Mouse (Mus musculus): ENCODE measurements around the gene Kif24. TPM values are rescaled to one million over a fixed set of nuclear protein-coding genes. Genes with fewer than 3 reads are reported as not detected.

Kif24 gene
- polyA plus RNA-seq, 1 experiment, result 0.44 TPM

GRCm38 (mm10) chr4:41506156-41506555, 41.5 kb upstream of the Kif24 start:
- WGBS, result 14% methylated on average over 13 of the region's 13 CpGs
- TF ChIP-seq POLR2A (IDR thresholded peaks at IDR 0.05; ENCODE audit: low read depth, low read length), result no peak
- TF ChIP-seq CTCF (conservative IDR thresholded peaks at IDR 0.05; ENCODE audit: insufficient read depth, insufficient read length, low read depth, low read length), result peak; percentile 54
- no peak overlapping the region for H3K27ac ChIP-seq (ENCODE audit: insufficient read depth, low read depth, low read length)
- peak; percentile 78 for DNase-seq
- no peaks in the 10 kb centered on the region for H3K36me3 ChIP-seq (ENCODE audit: control insufficient read depth, insufficient read depth, low read length)
- H3K4me3 ChIP-seq (ENCODE audit: insufficient read depth, low read depth, low read length), result no peak overlapping the region
- H3K27me3 ChIP-seq (replicated peaks; ENCODE audit: control insufficient read depth, insufficient read depth, low read length), result no peaks in the 10 kb centered on the region
- peaks cover 8% of the 10 kb centered on the region; the same call in 1 of the 2 replicates for H3K4me1 ChIP-seq (ENCODE audit: control insufficient read depth, insufficient read depth, low read length)

- peak; percentile 49 for DNase-seq
- TF ChIP-seq CTCF (conservative IDR thresholded peaks at IDR 0.05; ENCODE audit: insufficient read depth, insufficient read length, low read depth, low read length) (peak; percentile 38; the same call in 1 of the 2 replicates), POLR2A (IDR thresholded peaks at IDR 0.05; ENCODE audit: low read depth, low read length) (no peak)
- no peak overlapping the region for H3K27ac ChIP-seq (ENCODE audit: insufficient read depth, low read depth, low read length)
- no peaks in the 10 kb centered on the region for H3K27me3 ChIP-seq (replicated peaks; ENCODE audit: control insufficient read depth, insufficient read depth, low read length)
- H3K4me1 ChIP-seq (ENCODE audit: control insufficient read depth, insufficient read depth, low read length), result peaks cover 11% of the 10 kb centered on the region; the same call in 1 of the 2 replicates
- H3K4me3 ChIP-seq (ENCODE audit: insufficient read depth, low read depth, low read length), result no peak overlapping the region
- H3K36me3 ChIP-seq (ENCODE audit: control insufficient read depth, insufficient read depth, low read length), result no peaks in the 10 kb centered on the region
- WGBS, result 60% methylated on average over 11 of the region's 11 CpGs
Measured at GRCm38 (mm10) chr4:41505131-41505551, 40.5 kb upstream of the Kif24 start.

- peaks cover 17% of the 10 kb centered on the region; the same call in 1 of the 2 replicates for H3K4me1 ChIP-seq (ENCODE audit: control insufficient read depth, insufficient read depth, low read length)
- H3K36me3 ChIP-seq (ENCODE audit: control insufficient read depth, insufficient read depth, low read length), result no peaks in the 10 kb centered on the region
- H3K27ac ChIP-seq (ENCODE audit: insufficient read depth, low read depth, low read length), result no peak overlapping the region
- TF ChIP-seq POLR2A (IDR thresholded peaks at IDR 0.05; ENCODE audit: low read depth, low read length), result no peak
- no peak for TF ChIP-seq CTCF (conservative IDR thresholded peaks at IDR 0.05; ENCODE audit: insufficient read depth, insufficient read length, low read depth, low read length)
- DNase-seq, result no peak
- H3K4me3 ChIP-seq (ENCODE audit: insufficient read depth, low read depth, low read length), result no peak overlapping the region
- H3K27me3 ChIP-seq (replicated peaks; ENCODE audit: control insufficient read depth, insufficient read depth, low read length), result no peaks in the 10 kb centered on the region
- WGBS, result 70% methylated on average over 5 of the region's 5 CpGs
Measured at GRCm38 (mm10) chr4:41504325-41504724, 39.6 kb upstream of the Kif24 start.

GRCm38 (mm10) chr4:41502986-41503412, 38.3 kb upstream of the Kif24 start, which contains the start of gene AI464131:
Gene AI464131 (minus strand): TSS chr4:41503076.
- TF ChIP-seq POLR2A (IDR thresholded peaks at IDR 0.05; ENCODE audit: low read depth, low read length) (no peak), CTCF (conservative IDR thresholded peaks at IDR 0.05; ENCODE audit: insufficient read depth, insufficient read length, low read depth, low read length) (no peak)
- peaks cover 23% of the 10 kb centered on the region; the same call in 1 of the 2 replicates for H3K4me1 ChIP-seq (ENCODE audit: control insufficient read depth, insufficient read depth, low read length)
- 2% methylated on average over 18 of the region's 18 CpGs for WGBS

GRCm38 (mm10) chr4:41502171-41502940, 37.7 kb upstream of the Kif24 start:
- Histone ChIP-seq H3K4me1 (ENCODE audit: control insufficient read depth, insufficient read depth, low read length) (peaks cover 24% of the 10 kb centered on the region; the same call in 1 of the 2 replicates), H3K36me3 (ENCODE audit: control insufficient read depth, insufficient read depth, low read length) (no peaks in the 10 kb centered on the region), H3K27ac (ENCODE audit: insufficient read depth, low read depth, low read length) (peak overlapping the region; percentile 10; the same call in 1 of the 2 replicates), H3K4me3 (ENCODE audit: insufficient read depth, low read depth, low read length) (peak overlapping the region; percentile 63), H3K27me3 (replicated peaks; ENCODE audit: control insufficient read depth, insufficient read depth, low read length) (no peaks in the 10 kb centered on the region)
- DNase-seq, result peak; percentile 40
- 23% methylated on average over 20 of the region's 20 CpGs for WGBS
- TF ChIP-seq POLR2A (IDR thresholded peaks at IDR 0.05; ENCODE audit: low read depth, low read length) (no peak), CTCF (conservative IDR thresholded peaks at IDR 0.05; ENCODE audit: insufficient read depth, insufficient read length, low read depth, low read length) (no peak)

More at GRCm38 (mm10) chr4:41502986-41503412, 38.3 kb upstream of the Kif24 start, which contains the start of gene AI464131:
- H3K27me3 ChIP-seq (replicated peaks; ENCODE audit: control insufficient read depth, insufficient read depth, low read length), result no peaks in the 10 kb centered on the region
- peak within 1 kb of the TSS; percentile 63 for H3K4me3 ChIP-seq (ENCODE audit: insufficient read depth, low read depth, low read length)
- no peaks in the 10 kb centered on the region for H3K36me3 ChIP-seq (ENCODE audit: control insufficient read depth, insufficient read depth, low read length)
- DNase-seq, result peak; percentile 99
- H3K27ac ChIP-seq (ENCODE audit: insufficient read depth, low read depth, low read length), result peak within 1 kb of the TSS; percentile 10; the same call in 1 of the 2 replicates

GRCm38 (mm10) chr4:41500787-41501186, 36.1 kb upstream of the Kif24 start:
- no peak overlapping the region for H3K4me3 ChIP-seq (ENCODE audit: insufficient read depth, low read depth, low read length)
- no peaks in the 10 kb centered on the region for H3K27me3 ChIP-seq (replicated peaks; ENCODE audit: control insufficient read depth, insufficient read depth, low read length)
- H3K36me3 ChIP-seq (ENCODE audit: control insufficient read depth, insufficient read depth, low read length), result no peaks in the 10 kb centered on the region
- H3K4me1 ChIP-seq (ENCODE audit: control insufficient read depth, insufficient read depth, low read length), result peaks cover 25% of the 10 kb centered on the region; the same call in 1 of the 2 replicates
- DNase-seq, result peak; percentile 89
- TF ChIP-seq POLR2A (IDR thresholded peaks at IDR 0.05; ENCODE audit: low read depth, low read length) (no peak), CTCF (conservative IDR thresholded peaks at IDR 0.05; ENCODE audit: insufficient read depth, insufficient read length, low read depth, low read length) (no peak)
- WGBS, result 51% methylated on average over 4 of the region's 4 CpGs
- H3K27ac ChIP-seq (ENCODE audit: insufficient read depth, low read depth, low read length), result peak overlapping the region; percentile 74

GRCm38 (mm10) chr4:41499619-41500018, 34.9 kb upstream of the Kif24 start:
- Histone ChIP-seq H3K4me1 (ENCODE audit: control insufficient read depth, insufficient read depth, low read length) (peaks cover 30% of the 10 kb centered on the region; the same call in 1 of the 2 replicates), H3K27me3 (replicated peaks; ENCODE audit: control insufficient read depth, insufficient read depth, low read length) (no peaks in the 10 kb centered on the region), H3K27ac (ENCODE audit: insufficient read depth, low read depth, low read length) (peak overlapping the region; percentile 32; the same call in 1 of the 2 replicates), H3K36me3 (ENCODE audit: control insufficient read depth, insufficient read depth, low read length) (no peaks in the 10 kb centered on the region), H3K4me3 (ENCODE audit: insufficient read depth, low read depth, low read length) (no peak overlapping the region)
- TF ChIP-seq CTCF (conservative IDR thresholded peaks at IDR 0.05; ENCODE audit: insufficient read depth, insufficient read length, low read depth, low read length) (no peak), POLR2A (IDR thresholded peaks at IDR 0.05; ENCODE audit: low read depth, low read length) (no peak)
- no peak for DNase-seq
- WGBS, result 78% methylated on average over 8 of the region's 8 CpGs
